Mouse (Mus musculus): Measurements from ENCODE around the gene Krtap28-10. TPM values are rescaled to one million over a fixed set of nuclear protein-coding genes. Genes with fewer than 3 reads are reported as not detected.
"Not testable (repeated sequence)": the region's sequence is repeated elsewhere in the genome, so short reads cannot be mapped to it uniquely, and the experiment has no call there.

The Krtap28-10 gene
- total RNA-seq, 4 experiments from 2014 or later: not detected

DNA sequence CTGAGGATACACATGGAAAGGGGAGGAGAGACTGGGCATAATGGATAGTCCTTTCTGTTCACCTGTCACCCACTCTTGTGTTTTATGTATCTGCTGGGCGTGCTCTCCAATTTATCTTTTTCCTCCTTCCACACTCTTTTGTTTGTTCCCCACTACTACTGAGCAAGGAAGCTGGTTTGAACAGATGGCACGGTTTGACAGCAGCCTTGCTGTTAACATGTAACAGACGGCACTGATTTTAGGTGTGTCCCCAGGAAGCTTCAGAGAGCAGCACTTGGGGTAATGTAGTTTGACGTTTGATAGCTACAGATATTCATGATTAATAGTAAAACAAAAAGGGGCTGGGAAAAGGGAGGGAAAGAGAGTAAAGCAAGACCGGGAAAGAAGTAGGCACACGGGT lies 34.8 kb downstream of the Krtap28-10 start:
- no peak for DNase-seq

DNA sequence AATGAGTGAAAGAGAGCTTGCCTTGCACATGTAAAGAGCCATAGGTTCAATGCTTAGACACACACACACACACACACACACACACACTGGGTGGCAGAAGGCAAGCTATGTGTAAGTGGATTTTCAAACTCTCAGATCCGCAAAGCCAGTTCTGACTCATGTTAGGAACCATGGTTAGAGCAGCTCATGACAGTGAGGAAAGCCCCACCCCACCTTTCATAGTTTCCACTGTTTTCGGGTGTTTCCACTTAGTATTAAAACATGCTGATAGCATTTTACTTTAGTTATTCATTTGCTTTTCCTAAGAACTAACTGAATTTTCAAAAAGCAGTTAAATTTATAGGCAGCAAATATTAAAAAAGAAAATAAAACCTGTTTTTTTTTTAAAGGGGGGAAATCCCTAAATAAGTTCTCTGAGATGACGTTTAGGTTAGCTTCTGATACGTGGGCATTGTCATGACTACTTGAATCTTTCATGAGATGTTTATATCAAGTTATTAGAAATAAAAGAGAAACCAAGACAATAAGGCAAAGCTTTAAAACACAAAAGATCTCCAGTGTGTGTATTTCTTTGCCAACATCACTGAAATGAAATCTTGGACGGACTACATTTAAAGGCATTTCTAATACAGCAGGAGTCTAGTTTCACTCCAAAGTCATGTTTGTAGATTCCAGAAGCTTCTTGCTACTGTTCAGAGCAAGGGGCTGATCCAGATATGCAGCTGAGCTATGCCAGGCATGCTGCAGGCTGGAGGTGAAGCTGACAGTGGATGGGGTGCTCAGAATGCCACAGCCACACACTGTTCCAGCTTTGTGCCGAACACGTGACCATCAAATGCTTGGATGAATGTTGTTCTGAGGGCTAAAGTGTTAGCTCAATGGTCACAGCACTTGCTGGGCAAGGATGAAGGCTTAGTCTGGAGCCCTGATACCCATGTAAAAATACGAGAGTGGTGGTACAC lies 35.8 kb downstream of the Krtap28-10 start:
- no peak for DNase-seq

DNA sequence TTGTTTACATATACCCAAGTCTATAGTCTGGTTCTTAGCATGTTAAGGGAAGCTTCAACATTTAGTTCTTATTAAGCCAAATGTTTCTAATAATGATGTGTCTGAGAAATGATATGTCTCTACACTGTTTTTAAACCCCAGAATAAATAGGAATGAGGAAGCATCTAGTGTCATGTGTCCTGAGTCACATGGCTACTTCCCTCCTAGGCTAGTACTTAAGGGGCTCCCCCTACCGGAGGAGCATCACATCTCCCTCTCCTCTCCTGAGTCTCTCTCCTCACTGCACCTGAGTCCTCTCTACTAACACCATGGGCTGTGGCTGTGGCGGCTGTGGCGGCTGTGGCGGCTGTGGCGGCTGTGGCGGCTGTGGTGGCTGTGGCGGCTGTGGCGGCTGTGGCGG lies 42.0 kb downstream of the Krtap28-10 start, which contains the start of gene Gm47959:
Gene Gm47959 (plus strand): TSS at position 243 of the 400 bp plus-strand sequence.
- not testable (repeated sequence) for DNase-seq

DNA sequence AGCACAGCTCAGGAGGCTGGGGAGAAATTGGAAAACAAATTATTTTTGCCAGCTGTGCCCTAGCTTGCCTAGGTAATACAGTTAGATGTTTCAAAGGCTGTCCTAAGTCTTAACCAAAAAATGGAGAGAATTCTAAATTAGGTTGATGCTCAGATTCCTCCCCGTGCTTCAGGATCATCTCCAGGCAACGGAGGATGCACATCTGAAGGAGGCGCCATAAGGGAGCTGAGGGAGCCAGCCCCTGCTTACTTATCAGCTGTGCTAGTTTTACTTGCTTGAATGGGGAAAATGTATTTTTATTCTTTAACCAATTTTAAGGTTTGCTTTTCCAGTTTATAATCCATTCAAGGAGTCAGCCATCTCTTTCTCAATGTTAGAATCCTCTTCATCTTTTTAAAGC lies 48.3 kb downstream of the Krtap28-10 start:
- no peak for DNase-seq

DNA sequence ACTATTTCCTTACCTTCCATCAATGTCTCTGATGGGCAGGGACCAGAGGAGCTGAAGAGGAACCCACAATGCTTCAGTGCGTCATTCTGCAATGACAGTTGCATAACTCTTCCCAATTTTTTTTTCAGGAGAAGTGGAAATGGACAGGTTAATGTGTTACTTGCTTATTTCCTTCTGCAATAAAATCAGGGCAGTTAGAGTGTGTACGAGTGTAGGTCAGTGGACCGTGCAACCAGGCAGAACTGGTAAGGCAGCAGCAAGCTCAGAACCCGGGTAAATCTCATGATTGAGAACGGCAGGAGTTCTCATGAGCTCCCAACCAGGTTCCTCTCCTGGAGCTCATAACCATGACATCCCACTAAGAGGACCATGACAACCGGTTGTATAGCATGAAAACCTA lies 50.2 kb downstream of the Krtap28-10 start:
- no peak for DNase-seq

DNA sequence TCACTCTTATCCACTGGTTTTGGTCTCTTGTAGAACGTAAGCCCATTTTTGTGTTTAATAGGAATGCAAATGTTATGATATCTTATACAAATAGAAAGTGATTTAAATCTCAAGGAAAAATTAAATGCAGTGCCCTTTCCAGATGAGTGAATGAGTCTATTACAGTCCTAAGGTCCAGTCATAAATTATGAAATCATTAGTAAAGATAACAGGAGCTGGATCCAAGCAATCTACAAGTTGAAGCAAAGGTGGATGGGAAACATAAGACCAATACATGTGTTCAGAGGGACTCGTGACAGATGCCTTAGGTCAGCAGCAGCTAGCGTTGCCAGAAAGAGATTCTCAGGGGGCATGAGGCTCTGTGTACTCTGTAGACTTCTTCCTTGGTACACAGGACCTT lies 50.7 kb downstream of the Krtap28-10 start:
- DNase-seq: no peak

Other genes starting within 250 kb of the Krtap28-10 start
- 10 to 100 TPM; 42.8 to 63.0 (median 58.2) TPM for gene Agfg1, start 203.0 kb downstream of the Krtap28-10 start, total RNA-seq (2022)
- gene A030005L19Rik, start 129.2 kb downstream of the Krtap28-10 start, total RNA-seq (2022): 1 to 10 TPM in 1 of 4 experiments, under 1 TPM in 2, not detected in 1; 0.44 to 1.0 (median 0.62) TPM
- not detected for gene A030014E15Rik, start 117.6 kb downstream of the Krtap28-10 start, total RNA-seq (2022)
- gene Gm6217, start 111.1 kb downstream of the Krtap28-10 start, total RNA-seq (2022): not detected
- gene A030003K21Rik, start 99.1 kb downstream of the Krtap28-10 start, total RNA-seq (2022): not detected
- gene Gm7544, start 86.5 kb downstream of the Krtap28-10 start, total RNA-seq (2022): not detected
- gene Gm47955, start 82.2 kb downstream of the Krtap28-10 start, total RNA-seq (2022): not detected
- not detected for gene Gm47959, start 41.9 kb downstream of the Krtap28-10 start, total RNA-seq (2022)
- under 1 TPM in 2 of 4 experiments, not detected in 2; 0.15 to 0.18 TPM for gene Slc19a3, start 4.0 kb downstream of the Krtap28-10 start, total RNA-seq (2022)
- gene Gm47969, start 2.5 kb upstream of the Krtap28-10 start, total RNA-seq (2022): not detected
- not detected for gene A030005K14Rik, start 16.9 kb upstream of the Krtap28-10 start, total RNA-seq (2022)
- not detected for gene Krtap28-13, start 18.4 kb upstream of the Krtap28-10 start, total RNA-seq (2022)
- not detected for gene Ccl20, start 74.3 kb upstream of the Krtap28-10 start, total RNA-seq (2022)
- not detected for gene Daw1, start 117.3 kb upstream of the Krtap28-10 start, total RNA-seq (2022)

Data from adrenal gland, adult 8-10 months (tissue).